Mouse (Mus musculus) erythroblast, embryonic 14.5 days (primary cell): ENCODE data around the gene B4galnt3.

Experiments used
- GATA1 ChIP-seq: IDR thresholded peaks from 2 replicates; pipeline ENCODE4 v1.6.1; 2012; ENCODE audit warnings: low read length, inconsistent platforms, mixed read lengths
- TAL1 ChIP-seq: IDR thresholded peaks from 3 replicates; pipeline ENCODE4 v1.6.1; 2012; ENCODE audit warnings: low read length, inconsistent platforms, mixed read lengths

- no peak for TF ChIP-seq GATA1
- no peak for TF ChIP-seq TAL1
Measured at GRCm38 (mm10) chr6:120206586-120206985, 87.8 kb downstream of the B4galnt3 start.
